Mouse (Mus musculus): ENCODE data around the gene Olfr57.
"Not testable (repeated sequence)": the region's sequence is repeated elsewhere in the genome, so short reads cannot be mapped to it uniquely, and the experiment has no call there.

The Olfr57 gene

GRCm38 (mm10) chr10:79028441-79028840 is at the start of gene Olfr57:
Olfr57 (plus strand) TSS chr10:79028741.
- DNase-seq, result no peak

DNA sequence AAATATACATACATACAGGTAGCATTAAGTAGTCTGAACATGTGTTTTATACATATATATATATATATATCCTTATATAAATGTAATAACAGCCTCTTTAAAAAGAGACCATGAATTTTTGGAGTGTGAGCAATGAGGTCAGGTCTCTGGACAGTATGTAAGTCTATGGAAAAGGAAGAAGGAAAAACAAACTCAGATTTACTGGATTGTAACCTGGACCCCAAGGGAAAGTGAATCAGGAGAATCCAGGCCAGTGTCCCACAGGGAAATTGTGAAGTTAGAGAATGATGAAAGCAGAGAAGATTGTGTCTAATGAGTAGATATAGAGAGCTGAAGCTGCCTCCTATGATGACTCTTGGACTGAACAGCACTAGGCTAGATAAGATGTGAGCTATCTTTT is 47.8 kb upstream of the Olfr57 start, which contains the start of gene Olfr1352:
Gene Olfr1352, plus strand, starts transcription at position 301 of the 400 bp plus-strand sequence.
- no peak for DNase-seq

GRCm38 (mm10) chr10:79012172-79012571 is 16.4 kb upstream of the Olfr57 start, which contains the start of gene Olfr1351:
Olfr1351 (plus strand) TSS chr10:79012472.
- no peak for DNase-seq

GRCm38 (mm10) chr10:79042457-79042856 is 13.9 kb downstream of the Olfr57 start:
- not testable (repeated sequence) for DNase-seq

GRCm38 (mm10) chr10:79057370-79057769 is 28.8 kb downstream of the Olfr57 start:
- DNase-seq, result not testable (repeated sequence)
